Mouse (Mus musculus): ENCODE results near the gene Atxn7l3. TPM values are rescaled to one million over a fixed set of nuclear protein-coding genes. Genes with fewer than 3 reads are reported as not detected.
A peak's percentile ranks its signal among the peaks of the same experiment; 100 is the strongest.

The Atxn7l3 gene
- polyA plus RNA-seq, 1 experiment from 2014 or later, result 31.4 TPM

GRCm38 (mm10) chr11:102317298-102317900, 21.0 kb upstream of the Atxn7l3 start:
- H3K4me1 ChIP-seq (replicated peaks), result peaks cover 25% of the 10 kb centered on the region
- 0 out of 2 replicates have a peak, but pooled peaks have one; percentile 4 for ATAC-seq (ENCODE audit: low FRiP score, low read depth)
- H3K27ac ChIP-seq (replicated peaks), result peak overlapping the region; percentile 99
- peaks cover 23% of the 10 kb centered on the region for H3K36me3 ChIP-seq
- no peaks in the 10 kb centered on the region for H3K9me3 ChIP-seq
- H3K9ac ChIP-seq, result peak overlapping the region; percentile 92
- WGBS, result under 1% methylated on average over 53 of the region's 87 CpGs
- peak overlapping the region; percentile 72 for H3K4me3 ChIP-seq
- no peaks in the 10 kb centered on the region for H3K27me3 ChIP-seq
- H3K4me2 ChIP-seq, result peak overlapping the region; percentile 96

- H3K27ac ChIP-seq (replicated peaks), result peak overlapping the region; percentile 99
- no peaks in the 10 kb centered on the region for H3K27me3 ChIP-seq
- H3K4me3 ChIP-seq, result peak overlapping the region; percentile 72
- H3K36me3 ChIP-seq, result peaks cover 29% of the 10 kb centered on the region
- peaks cover 25% of the 10 kb centered on the region for H3K4me1 ChIP-seq (replicated peaks)
- under 1% methylated on average over 60 of the region's 80 CpGs for WGBS
- H3K9me3 ChIP-seq, result no peaks in the 10 kb centered on the region
- peak overlapping the region; percentile 92 for H3K9ac ChIP-seq
- peak overlapping the region; percentile 96 for H3K4me2 ChIP-seq
- ATAC-seq (ENCODE audit: low FRiP score, low read depth), result peak; percentile 40
Measured at GRCm38 (mm10) chr11:102316572-102317297, 20.3 kb upstream of the Atxn7l3 start.

GRCm38 (mm10) chr11:102315690-102316571, 19.5 kb upstream of the Atxn7l3 start:
- WGBS, result 16% methylated on average over 14 of the region's 14 CpGs
- H3K27me3 ChIP-seq, result no peaks in the 10 kb centered on the region
- peak overlapping the region; percentile 99 for H3K27ac ChIP-seq (replicated peaks)
- peak overlapping the region; percentile 92 for H3K9ac ChIP-seq
- peaks cover 34% of the 10 kb centered on the region for H3K36me3 ChIP-seq
- no peak for ATAC-seq (ENCODE audit: low FRiP score, low read depth)
- peak overlapping the region; percentile 72 for H3K4me3 ChIP-seq
- peak overlapping the region; percentile 96 for H3K4me2 ChIP-seq
- no peaks in the 10 kb centered on the region for H3K9me3 ChIP-seq
- H3K4me1 ChIP-seq (replicated peaks), result peaks cover 20% of the 10 kb centered on the region

- WGBS, result 88% methylated on average over 12 of the region's 12 CpGs
- Histone ChIP-seq H3K4me3 (no peak overlapping the region), H3K36me3 (peaks cover 43% of the 10 kb centered on the region), H3K27me3 (no peaks in the 10 kb centered on the region), H3K9ac (no peak overlapping the region), H3K9me3 (no peaks in the 10 kb centered on the region), H3K27ac (replicated peaks) (no peak overlapping the region), H3K4me1 (replicated peaks) (peaks cover 22% of the 10 kb centered on the region), H3K4me2 (no peak overlapping the region)
- no peak for ATAC-seq (ENCODE audit: low FRiP score, low read depth)
Measured at GRCm38 (mm10) chr11:102314321-102314720, 17.9 kb upstream of the Atxn7l3 start.

- H3K27ac ChIP-seq (replicated peaks), result no peak overlapping the region
- ATAC-seq (ENCODE audit: low FRiP score, low read depth), result no peak
- H3K4me3 ChIP-seq, result no peak overlapping the region
- no peaks in the 10 kb centered on the region for H3K27me3 ChIP-seq
- peaks cover 50% of the 10 kb centered on the region for H3K36me3 ChIP-seq
- no peaks in the 10 kb centered on the region for H3K9me3 ChIP-seq
- peaks cover 29% of the 10 kb centered on the region for H3K4me1 ChIP-seq (replicated peaks)
- WGBS, result 87% methylated on average over 6 of the region's 6 CpGs
- no peak overlapping the region for H3K9ac ChIP-seq
- H3K4me2 ChIP-seq, result no peak overlapping the region
Measured at GRCm38 (mm10) chr11:102312586-102312985, 16.2 kb upstream of the Atxn7l3 start.

GRCm38 (mm10) chr11:102311966-102312365, 15.5 kb upstream of the Atxn7l3 start:
- Histone ChIP-seq H3K9me3 (no peaks in the 10 kb centered on the region), H3K4me1 (replicated peaks) (peaks cover 29% of the 10 kb centered on the region), H3K27me3 (no peaks in the 10 kb centered on the region), H3K4me3 (no peak overlapping the region), H3K9ac (no peak overlapping the region), H3K4me2 (no peak overlapping the region), H3K36me3 (peaks cover 55% of the 10 kb centered on the region), H3K27ac (replicated peaks) (no peak overlapping the region)
- no peak for ATAC-seq (ENCODE audit: low FRiP score, low read depth)
- WGBS, result 87% methylated on average over 4 of the region's 4 CpGs

GRCm38 (mm10) chr11:102310768-102311695, 14.6 kb upstream of the Atxn7l3 start:
- WGBS, result 38% methylated on average over 38 of the region's 38 CpGs
- no peak overlapping the region for H3K9ac ChIP-seq
- no peaks in the 10 kb centered on the region for H3K9me3 ChIP-seq
- H3K4me3 ChIP-seq, result no peak overlapping the region
- peaks cover 64% of the 10 kb centered on the region for H3K36me3 ChIP-seq
- no peaks in the 10 kb centered on the region for H3K27me3 ChIP-seq
- no peak overlapping the region for H3K27ac ChIP-seq (replicated peaks)
- ATAC-seq (ENCODE audit: low FRiP score, low read depth), result no peak
- peaks cover 24% of the 10 kb centered on the region for H3K4me1 ChIP-seq (replicated peaks)
- no peak overlapping the region for H3K4me2 ChIP-seq

GRCm38 (mm10) chr11:102309821-102310617, 13.6 kb upstream of the Atxn7l3 start:
- Histone ChIP-seq H3K27ac (replicated peaks) (no peak overlapping the region), H3K27me3 (no peaks in the 10 kb centered on the region), H3K9me3 (no peaks in the 10 kb centered on the region), H3K36me3 (peaks cover 66% of the 10 kb centered on the region), H3K4me2 (peak overlapping the region; percentile 43; the same call in 1 of the 2 replicates), H3K4me3 (no peak overlapping the region; the same call in 1 of the 2 replicates), H3K4me1 (replicated peaks) (peaks cover 16% of the 10 kb centered on the region), H3K9ac (no peak overlapping the region)
- no peak for ATAC-seq (ENCODE audit: low FRiP score, low read depth)
- WGBS, result 90% methylated on average over 22 of the region's 22 CpGs

- H3K9ac ChIP-seq, result peak overlapping the region; percentile 8; the same call in 1 of the 2 replicates
- peaks cover 58% of the 10 kb centered on the region for H3K36me3 ChIP-seq
- under 1% methylated on average over 27 of the region's 27 CpGs for WGBS
- H3K4me1 ChIP-seq (replicated peaks), result peaks cover 16% of the 10 kb centered on the region
- H3K4me2 ChIP-seq, result peak overlapping the region; percentile 43
- peak overlapping the region; percentile 7; the same call in 1 of the 2 replicates for H3K27ac ChIP-seq (replicated peaks)
- no peaks in the 10 kb centered on the region for H3K27me3 ChIP-seq
- H3K4me3 ChIP-seq, result peak overlapping the region; percentile 17
- peak; percentile 91 for ATAC-seq (ENCODE audit: low FRiP score, low read depth)
- no peaks in the 10 kb centered on the region for H3K9me3 ChIP-seq
Measured at GRCm38 (mm10) chr11:102308979-102309378, 12.5 kb upstream of the Atxn7l3 start.

GRCm38 (mm10) chr11:102308104-102308503, 11.7 kb upstream of the Atxn7l3 start:
- no peak overlapping the region for H3K4me2 ChIP-seq
- H3K9me3 ChIP-seq, result no peaks in the 10 kb centered on the region
- no peak overlapping the region for H3K27ac ChIP-seq (replicated peaks)
- H3K9ac ChIP-seq, result no peak overlapping the region
- H3K36me3 ChIP-seq, result peaks cover 50% of the 10 kb centered on the region
- peaks cover 16% of the 10 kb centered on the region for H3K4me1 ChIP-seq (replicated peaks)
- H3K4me3 ChIP-seq, result no peak overlapping the region
- no peak for ATAC-seq (ENCODE audit: low FRiP score, low read depth)
- WGBS, result 90% methylated on average over 9 of the region's 9 CpGs
- H3K27me3 ChIP-seq, result no peaks in the 10 kb centered on the region

Measured in hindbrain, embryonic 15.5 days (tissue).